Mouse (Mus musculus): ENCODE data around the gene Micu1.

Micu1 gene

DNA sequence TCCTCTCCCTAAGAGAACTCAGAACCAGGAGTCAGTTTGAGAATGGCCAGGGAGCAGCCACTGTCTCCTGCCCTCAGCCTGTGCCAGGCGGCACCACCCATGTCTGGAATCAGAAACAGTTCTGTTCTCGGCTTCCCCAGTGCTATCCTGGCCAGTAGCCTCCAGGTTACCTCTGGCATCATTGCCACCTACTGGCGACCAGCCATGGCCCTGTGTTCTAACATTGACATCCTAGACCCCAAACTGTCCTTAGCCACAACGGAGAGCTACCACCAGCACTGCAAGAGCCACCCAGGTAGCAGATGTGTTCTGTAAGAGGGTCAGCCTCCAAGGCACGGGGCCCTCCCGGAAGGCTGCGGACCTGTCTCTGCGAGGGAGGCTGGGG lies 200.3 kb downstream of the Micu1 start:
- no peak for ATAC-seq (ENCODE audit: low TSS enrichment)

GRCm38 (mm10) chr10:59903170-59903569 lies 200.9 kb downstream of the Micu1 start:
- ATAC-seq (ENCODE audit: low TSS enrichment), result no peak

DNA sequence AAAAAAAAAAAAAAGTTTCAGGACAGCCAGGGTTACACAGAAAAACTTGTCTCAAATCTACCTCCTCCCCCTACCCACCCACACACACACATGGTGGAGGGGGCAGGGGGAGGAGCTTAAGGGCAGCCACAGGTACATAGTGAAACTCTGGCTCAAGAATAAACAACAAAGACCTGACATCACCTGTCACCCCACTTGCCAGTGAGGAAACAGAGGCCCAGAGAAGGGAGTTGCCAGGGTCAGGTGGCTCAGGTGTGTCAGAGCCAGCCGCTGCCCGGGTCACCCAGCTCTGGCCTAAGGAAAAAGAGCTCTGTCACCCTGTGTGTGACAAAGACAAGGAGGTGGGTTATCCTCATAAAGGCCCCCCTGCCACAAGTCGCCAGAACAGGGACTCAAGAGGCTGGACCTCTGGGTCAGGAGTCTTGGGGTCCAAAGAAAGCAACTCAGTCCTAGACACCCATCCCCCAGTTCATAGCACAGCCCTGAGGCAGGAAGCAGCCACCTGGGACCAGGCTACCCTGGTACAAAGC lies 204.9 kb downstream of the Micu1 start:
- no peak for ATAC-seq (ENCODE audit: low TSS enrichment)

DNA sequence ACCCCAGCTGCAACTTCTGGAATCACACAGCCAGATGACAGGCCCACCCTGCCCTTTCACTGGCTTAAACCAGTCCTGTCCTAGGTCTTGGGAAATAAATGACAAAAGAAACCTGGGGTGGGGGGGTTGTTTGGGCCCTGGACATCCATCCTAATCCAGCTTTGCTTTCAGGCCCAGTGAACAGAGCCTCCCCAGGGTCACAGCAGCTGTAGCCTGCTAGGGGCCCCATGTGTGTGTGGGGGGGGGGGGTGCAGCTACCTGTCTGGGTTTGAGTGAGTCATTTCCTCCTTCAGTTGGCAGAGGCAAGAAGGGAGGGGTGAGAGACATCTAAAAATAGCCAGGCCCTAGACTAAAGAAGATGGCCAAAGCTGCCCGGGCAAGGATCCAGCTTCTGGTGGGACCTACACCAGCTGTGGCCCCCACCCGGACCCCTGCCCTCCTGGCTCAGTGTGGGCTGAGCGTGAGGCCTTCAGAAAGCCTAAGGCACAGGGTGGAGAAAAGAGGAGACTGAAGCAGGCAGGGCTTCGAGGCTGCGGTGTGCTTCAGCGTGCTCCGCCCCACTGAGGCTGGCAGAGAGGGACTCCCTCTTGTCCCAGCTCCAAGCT lies 205.5 kb downstream of the Micu1 start:
- ATAC-seq (ENCODE audit: low TSS enrichment), result peak; percentile 56

GRCm38 (mm10) chr10:59908776-59909315 lies 206.6 kb downstream of the Micu1 start:
- ATAC-seq (ENCODE audit: low TSS enrichment), result no peak

DNA sequence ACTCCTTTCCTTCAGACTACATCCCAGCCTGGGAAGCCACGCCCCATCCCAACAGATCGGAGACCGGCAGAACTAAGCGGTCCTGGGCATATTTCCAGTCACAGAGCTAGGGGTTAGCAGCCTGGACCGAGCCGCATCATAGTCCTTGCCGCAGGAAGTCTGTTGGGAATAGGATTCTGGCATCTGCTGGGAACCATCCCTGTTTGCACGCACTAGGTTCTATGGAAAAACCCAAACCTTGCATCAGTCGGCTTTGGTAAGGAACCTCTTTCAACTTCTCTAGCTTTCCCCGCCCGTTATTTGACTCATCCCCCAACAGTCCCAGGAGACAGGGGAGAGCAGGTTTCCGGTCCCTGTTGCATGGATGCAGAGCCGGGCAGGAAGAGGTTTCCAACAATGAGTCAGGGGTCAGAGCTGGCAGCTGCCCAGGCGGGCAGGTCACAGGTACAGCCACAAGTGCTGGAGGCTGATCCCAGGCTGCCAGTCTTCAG lies 207.1 kb downstream of the Micu1 start:
- ATAC-seq (ENCODE audit: low TSS enrichment), result peak; percentile 51

DNA sequence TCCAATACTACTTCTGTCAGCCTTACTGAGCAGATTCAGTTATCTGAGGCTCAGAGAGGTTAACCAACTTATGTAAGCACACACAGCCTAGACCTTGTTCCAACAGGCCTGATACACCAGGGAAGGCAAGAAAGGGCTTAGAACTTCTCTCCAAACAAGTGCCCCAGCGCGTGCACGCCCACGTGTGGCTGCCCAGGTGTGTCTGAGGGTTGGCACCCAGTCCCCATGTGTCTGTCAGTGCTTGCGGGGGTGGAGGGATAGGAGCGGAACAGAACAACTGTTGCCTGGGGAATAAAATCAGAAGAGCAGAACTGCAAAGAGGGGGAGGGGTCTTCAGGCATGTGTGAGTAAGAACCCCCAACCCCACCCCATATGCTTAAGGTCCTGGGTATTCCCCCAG lies 208.8 kb downstream of the Micu1 start:
- no peak for ATAC-seq (ENCODE audit: low TSS enrichment)

- no peak for ATAC-seq (ENCODE audit: low TSS enrichment)
Observed at GRCm38 (mm10) chr10:59911561-59912198, 209.4 kb downstream of the Micu1 start.
